Mouse (Mus musculus) brain, embryonic 14.5 days (tissue): ENCODE measurements at regions not wholly inside any gene's neighbourhood (a gene's known extent, or its start where the extent isn't known, plus 50 kb on each side); places are given as distances from the start of the nearest gene placed in this dataset.

Source experiments
- CTCF ChIP-seq: fragments of 200-500 bp; IDR thresholded peaks from 2 replicates; pipeline ENCODE4 v1.5.1; 2012; ENCODE audit warnings: inconsistent platforms, mild to moderate bottlenecking, moderate library complexity, borderline replicate concordance; ENCODE audit not compliant: insufficient read depth, insufficient read length; ENCODE audit errors: extremely low read depth
- POLR2A ChIP-seq: fragments of 200-500 bp; IDR thresholded peaks from 2 replicates; pipeline ENCODE4 v1.6.1; 2012; ENCODE audit warnings: mild to moderate bottlenecking, inconsistent platforms, borderline replicate concordance; ENCODE audit not compliant: poor library complexity, insufficient read depth, insufficient read length, severe bottlenecking; ENCODE audit errors: extremely low read depth

GRCm38 (mm10) chr16:80987816-80988215 lies 212.7 kb upstream of the Ncam2 start:
- TF ChIP-seq CTCF (no peak), POLR2A (no peak)
